8 mouse cellular contexts compared by ENCODE assay signal in the genomic region with DNA sequence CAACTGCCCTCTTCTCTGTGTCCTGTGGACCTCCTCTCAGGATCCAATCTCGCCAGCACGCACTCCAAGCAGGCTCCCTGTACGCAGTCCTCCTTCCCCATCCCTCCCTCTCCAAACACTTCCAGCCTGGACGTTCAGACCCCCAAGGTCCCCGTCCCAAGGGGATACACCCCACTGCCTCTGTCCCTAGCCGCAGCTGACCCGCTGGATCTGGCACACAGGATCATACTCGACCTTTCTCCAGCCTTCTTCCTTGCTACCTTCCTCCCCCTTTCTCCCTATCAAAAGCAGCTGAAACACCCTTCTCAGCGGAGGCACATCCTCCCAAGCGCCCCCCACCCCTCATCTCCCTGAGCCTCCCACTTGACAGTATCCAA. TPM values are rescaled to one million over a fixed set of nuclear protein-coding genes. Genes with fewer than 3 reads are reported as not detected.
DNase-seq lines count a peak whose midpoint lies in the region; ATAC-seq lines count a peak whose summit lies in the region.

No protein-coding gene starts in this region.

- H3K27ac ChIP-seq in heart, embryonic 15.5 days: no peak overlapping the region
- H3K27ac ChIP-seq in liver, embryonic 15.5 days (replicated peaks): no peak overlapping the region

- H3K4me2 ChIP-seq in heart, embryonic 15.5 days: peak overlapping the region; percentile 72
- peak overlapping the region; percentile 13; the same call in 1 of the 2 replicates for H3K4me2 ChIP-seq in liver, embryonic 15.5 days

- no peaks in the 10 kb centered on the region for H3K9me3 ChIP-seq in heart, embryonic 15.5 days (replicated peaks)
- H3K9me3 ChIP-seq in liver, embryonic 15.5 days (replicated peaks): no peaks in the 10 kb centered on the region

- ATAC-seq in heart, embryonic 15.5 days (replicated peaks; ENCODE audit: insufficient number of reproducible peaks, insufficient read depth, low FRiP score, low read depth): no peak
- ATAC-seq in liver, embryonic 15.5 days (ENCODE audit: insufficient read depth): no peak
- ATAC-seq in granulocyte monocyte progenitor cell, adult 5-6 weeks (replicated peaks; ENCODE audit: poor library complexity, severe bottlenecking): no peak

- H3K27me3 ChIP-seq in heart, embryonic 15.5 days: peaks cover 62% of the 10 kb centered on the region
- H3K27me3 ChIP-seq in liver, embryonic 15.5 days: peaks cover 40% of the 10 kb centered on the region

- H3K4me3 ChIP-seq in heart, embryonic 15.5 days: peak overlapping the region; percentile 46
- H3K4me3 ChIP-seq in liver, embryonic 15.5 days (replicated peaks): no peak overlapping the region

- H3K36me3 ChIP-seq in heart, embryonic 15.5 days: no peaks in the 10 kb centered on the region
- no peaks in the 10 kb centered on the region for H3K36me3 ChIP-seq in liver, embryonic 15.5 days (replicated peaks)

- 2% methylated on average over 10 of the region's 10 CpGs for WGBS in heart, embryonic 15.5 days
- 1% methylated on average over 10 of the region's 10 CpGs for WGBS in liver, embryonic 15.5 days (ENCODE audit: insufficient replicate concordance)

- DNase-seq in heart, adult 11 months: peak; percentile 64
- no peak for DNase-seq in heart, postnatal 25 days (ENCODE audit: low spot score)
- peak; percentile 3 for DNase-seq in ES-CJ7 (ENCODE audit: low read depth, low spot score)
- DNase-seq in urinary bladder, adult 18-20 months (ENCODE audit: low spot score in 2 of 2): no peak
- DNase-seq in urinary bladder, postnatal 10 days (ENCODE audit: low spot score): no peak

- no peak overlapping the region for H3K9ac ChIP-seq in heart, embryonic 15.5 days
- H3K9ac ChIP-seq in liver, embryonic 15.5 days: no peak overlapping the region

- intact Hi-C loops in heart, postnatal 25 days (cut with DNase I): no loop called here

- H3K4me1 ChIP-seq in heart, embryonic 15.5 days (replicated peaks): peaks cover 15% of the 10 kb centered on the region
- H3K4me1 ChIP-seq in liver, embryonic 15.5 days (replicated peaks): no peaks in the 10 kb centered on the region

RNA-seq across cellular contexts. Expression of a gene that starts 0.8 kb away (rescaled TPM):
- 1 to 10 TPM; 3.9 to 4.6 TPM for total RNA-seq in heart, postnatal 25 days (2021)
- 0.05 and 0.20 TPM in 2 replicates for polyA plus RNA-seq in heart, embryonic 15.5 days (2015; fragmentation: Nextera tagmentation; extraction: Ambion mirVana)
- polyA plus RNA-seq in liver, embryonic 15.5 days (2015; fragmentation: Nextera tagmentation; extraction: Ambion mirVana): 0.02 TPM in 1 of 2 replicates, not detected in the other
- total RNA-seq in granulocyte monocyte progenitor cell, adult 5-6 weeks (2014; fragmentation: Nextera tagmentation): not detected in 2 replicates
- not detected in 2 replicates for total RNA-seq in granulocyte monocyte progenitor cell, adult 5-6 weeks (2017)

Comparison
In these comparisons a context has a peak if more than half of its experiments do, and no peak if none do; other contexts are left out.
1. DNase-seq: peak in heart, adult 11 months (single experiment) and ES-CJ7 (single experiment); none in heart, postnatal 25 days (single experiment), urinary bladder, adult 18-20 months (0 of 2) and urinary bladder, postnatal 10 days (single experiment).
2. RNA of a gene that starts 0.8 kb away (total RNA-seq): 3.9 to 4.6 TPM in heart, postnatal 25 days; not detected in granulocyte monocyte progenitor cell, adult 5-6 weeks; every median in the first group is over 4 times any median in the second.